In genomic region chr11:87750043-87750421, GRCm38 (mm10) we compare ENCODE assay signal across 10 mouse cellular contexts. TPM values are rescaled to one million over a fixed set of nuclear protein-coding genes. Genes with fewer than 3 reads are reported as not detected.
DNase-seq lines count a peak whose midpoint lies in the region; ATAC-seq and TF ChIP-seq lines count a peak whose summit lies in the region.
"Had no signal": no experiment of that assay in that cellular context is flagged by ENCODE, and none has a peak within 500 bp of the region (broad histone marks: within the 10 kb centered on the region; RNA-seq: fewer than 3 reads in every experiment).

No protein-coding gene starts in this region.

- no peaks in the 10 kb centered on the region for H3K36me3 ChIP-seq in heart, embryonic 15.5 days
- no peaks in the 10 kb centered on the region for H3K36me3 ChIP-seq in thymus, adult 2 months (ENCODE audit: control insufficient read depth, insufficient read depth, low read length)
- peaks cover 6% of the 10 kb centered on the region for H3K36me3 ChIP-seq in liver, embryonic 11.5 days (ENCODE audit: control insufficient read depth, insufficient read depth, low read length)
- H3K36me3 ChIP-seq in stomach, embryonic 15.5 days: no peaks in the 10 kb centered on the region

- no peak for ATAC-seq in heart, embryonic 15.5 days (replicated peaks; ENCODE audit: insufficient number of reproducible peaks, insufficient read depth, low FRiP score, low read depth)
- peak; percentile 59 for ATAC-seq in liver, embryonic 11.5 days (replicated peaks; ENCODE audit: low FRiP score)
- ATAC-seq in stomach, embryonic 15.5 days (ENCODE audit: insufficient read depth, low FRiP score, low read depth): peak; percentile 74

- no peaks in the 10 kb centered on the region; the same call in 1 of the 2 replicates for H3K4me1 ChIP-seq in heart, embryonic 15.5 days (replicated peaks)
- H3K4me1 ChIP-seq in thymus, adult 2 months (replicated peaks; ENCODE audit: control insufficient read depth, insufficient read depth, low read length): peaks cover 60% of the 10 kb centered on the region
- H3K4me1 ChIP-seq in liver, embryonic 11.5 days (replicated peaks; ENCODE audit: control insufficient read depth, insufficient read depth, low read length): peaks cover 49% of the 10 kb centered on the region
- peaks cover 5% of the 10 kb centered on the region; the same call in 1 of the 2 replicates for H3K4me1 ChIP-seq in stomach, embryonic 15.5 days

- 51% methylated on average over 11 of the region's 11 CpGs for WGBS in heart, embryonic 15.5 days
- 7% methylated on average over 11 of the region's 11 CpGs for WGBS in thymus, adult 2 months
- 37% methylated on average over 11 of the region's 11 CpGs for WGBS in liver, embryonic 11.5 days
- WGBS in stomach, embryonic 15.5 days: 72% methylated on average over 11 of the region's 11 CpGs

- no peaks in the 10 kb centered on the region for H3K9me3 ChIP-seq in heart, embryonic 15.5 days (replicated peaks)
- H3K9me3 ChIP-seq in liver, embryonic 11.5 days (ENCODE audit: control insufficient read depth, low read length): no peaks in the 10 kb centered on the region
- H3K9me3 ChIP-seq in stomach, embryonic 15.5 days: no peaks in the 10 kb centered on the region

- no peak for TF ChIP-seq POLR2A in thymus, adult 2 months (IDR thresholded peaks at IDR 0.05; ENCODE audit: control insufficient read depth, extremely low read depth, insufficient read depth, low read length, poor library complexity)

- no peak for DNase-seq in heart, adult 11 months
- no peak for DNase-seq in thymus, adult 2 months
- DNase-seq in thymus, postnatal 4 days: no peak
- DNase-seq in liver, embryonic 11.5 days (ENCODE audit: low spot score): peak; percentile 53
- DNase-seq in gastrocnemius, adult 8-10 months (ENCODE audit: low spot score in 2 of 2): no peak
- no peak for DNase-seq in testis, postnatal 10 days (ENCODE audit: low spot score)

- H3K4me3 ChIP-seq in heart, embryonic 15.5 days: no peak overlapping the region
- H3K4me3 ChIP-seq in thymus, adult 2 months (ENCODE audit: control insufficient read depth, insufficient read depth, low read length): peak overlapping the region; percentile 51
- H3K4me3 ChIP-seq in liver, embryonic 11.5 days (ENCODE audit: low read depth, low read length): peak overlapping the region; percentile 31
- H3K4me3 ChIP-seq in stomach, embryonic 15.5 days (replicated peaks): no peak overlapping the region

- H3K27ac ChIP-seq in heart, embryonic 15.5 days: peak overlapping the region; percentile 49
- peak overlapping the region; percentile 100 for H3K27ac ChIP-seq in thymus, adult 2 months (ENCODE audit: control insufficient read depth, insufficient read depth, low read length)
- H3K27ac ChIP-seq in liver, embryonic 11.5 days (ENCODE audit: low read depth, low read length): peak overlapping the region; percentile 100
- H3K27ac ChIP-seq in stomach, embryonic 15.5 days: peak overlapping the region; percentile 55; the same call in 1 of the 2 replicates

- no peak overlapping the region for H3K9ac ChIP-seq in heart, embryonic 15.5 days
- H3K9ac ChIP-seq in liver, embryonic 11.5 days (ENCODE audit: low read depth, low read length): peak overlapping the region; percentile 66
- no peak overlapping the region for H3K9ac ChIP-seq in stomach, embryonic 15.5 days

- TF ChIP-seq CTCF in thymus, adult 2 months (IDR thresholded peaks at IDR 0.05; ENCODE audit: borderline replicate concordance, control insufficient read depth, extremely low read depth, insufficient read depth, low read length, poor library complexity): no peak

- H3K27me3 ChIP-seq in heart, embryonic 15.5 days: peaks cover 5% of the 10 kb centered on the region
- H3K27me3 ChIP-seq in thymus, adult 2 months (ENCODE audit: control insufficient read depth, insufficient read depth, low read length): no peaks in the 10 kb centered on the region
- H3K27me3 ChIP-seq in liver, embryonic 11.5 days (replicated peaks; ENCODE audit: control insufficient read depth, insufficient read depth, low read length): no peaks in the 10 kb centered on the region
- no peaks in the 10 kb centered on the region for H3K27me3 ChIP-seq in stomach, embryonic 15.5 days (replicated peaks)
- H3K27me3 ChIP-seq: Patski had no signal

- H3K4me2 ChIP-seq in heart, embryonic 15.5 days: peak overlapping the region; percentile 10; the same call in 1 of the 2 replicates
- peak overlapping the region; percentile 82 for H3K4me2 ChIP-seq in liver, embryonic 11.5 days
- no peak overlapping the region for H3K4me2 ChIP-seq in stomach, embryonic 15.5 days

RNA-seq across cellular contexts. Expression of gene Tspoap1, which starts 10.3 kb away (rescaled TPM):
- polyA plus RNA-seq in heart, embryonic 15.5 days (2015; fragmentation: Nextera tagmentation; extraction: Ambion mirVana): 0.24 and 1.9 TPM in 2 replicates
- 25.3 and 27.9 TPM in 2 replicates for polyA plus RNA-seq in thymus, adult 2 months (2012; rRNA removed)
- 7.7 and 9.3 TPM in 2 replicates for polyA plus RNA-seq in liver, embryonic 11.5 days (2014; fragmentation: Nextera tagmentation; extraction: Ambion mirVana)
- polyA plus RNA-seq in stomach, embryonic 15.5 days (2015; fragmentation: Nextera tagmentation; extraction: Ambion mirVana): 2.0 and 2.8 TPM in 2 replicates
- not detected for total RNA-seq in gastrocnemius, adult 8-10 months (2022)

RNA-seq across cellular contexts. Expression of gene Supt4a, which starts 12.7 kb away (rescaled TPM):
- 101 and 103 TPM in 2 replicates for polyA plus RNA-seq in heart, embryonic 15.5 days (2015; fragmentation: Nextera tagmentation; extraction: Ambion mirVana)
- 172 and 215 TPM in 2 replicates for polyA plus RNA-seq in thymus, adult 2 months (2012; rRNA removed)
- 233 and 240 TPM in 2 replicates for polyA plus RNA-seq in liver, embryonic 11.5 days (2014; fragmentation: Nextera tagmentation; extraction: Ambion mirVana)
- polyA plus RNA-seq in stomach, embryonic 15.5 days (2015; fragmentation: Nextera tagmentation; extraction: Ambion mirVana): 118 and 127 TPM in 2 replicates
- total RNA-seq in gastrocnemius, adult 8-10 months (2022): 10 to 100 TPM; 33.6 to 41.0 (median 36.9) TPM

RNA-seq across cellular contexts. Expression of gene Mpo, which starts 43.3 kb away (rescaled TPM):
- 0.69 and 3.8 TPM in 2 replicates for polyA plus RNA-seq in heart, embryonic 15.5 days (2015; fragmentation: Nextera tagmentation; extraction: Ambion mirVana)
- 4.6 and 8.5 TPM in 2 replicates for polyA plus RNA-seq in thymus, adult 2 months (2012; rRNA removed)
- polyA plus RNA-seq in liver, embryonic 11.5 days (2014; fragmentation: Nextera tagmentation; extraction: Ambion mirVana): 190 and 206 TPM in 2 replicates
- 11.1 and 23.1 TPM in 2 replicates for polyA plus RNA-seq in stomach, embryonic 15.5 days (2015; fragmentation: Nextera tagmentation; extraction: Ambion mirVana)
- not detected for total RNA-seq in gastrocnemius, adult 8-10 months (2022)
- total RNA-seq: left cerebral cortex, postnatal 25 days had no signal
- polyA plus RNA-seq: Patski had no signal

Comparison
In these comparisons a context has a peak if more than half of its experiments do, and no peak if none do; other contexts are left out.
1. H3K27ac ChIP-seq: peak in every context shown above with its lines; median percentile 100 in thymus, adult 2 months; 100 in liver, embryonic 11.5 days; 55 in stomach, embryonic 15.5 days; 49 in heart, embryonic 15.5 days.
2. H3K4me3 ChIP-seq: peak in thymus, adult 2 months (single experiment) and liver, embryonic 11.5 days (single experiment); none in heart, embryonic 15.5 days (single experiment) and stomach, embryonic 15.5 days (single experiment).